Mouse (Mus musculus) gastrocnemius, postnatal 36 days (tissue): Measurements from ENCODE around the gene Abcc6. TPM values are rescaled to one million over a fixed set of nuclear protein-coding genes. Genes with fewer than 3 reads are reported as not detected.

Experiments used
- DNase-seq, 2 experiments: peaks; one replicate each; pipeline ENCODE4 v3.0.0; 2022
- intact Hi-C: fragments of 180-260 bp; cut with DNase I; formaldehyde crosslinking; loops from one replicate; pipeline ENCODE4 v1.15.1; 2025
- total RNA-seq, 2 experiments: library from RNA; stranded (reverse); gene quantifications; 2 replicates each; pipeline ENCODE4 v1.2.3; 2021

Abcc6 gene
- total RNA-seq, 2 experiments from 2014 or later: not detected

DNA sequence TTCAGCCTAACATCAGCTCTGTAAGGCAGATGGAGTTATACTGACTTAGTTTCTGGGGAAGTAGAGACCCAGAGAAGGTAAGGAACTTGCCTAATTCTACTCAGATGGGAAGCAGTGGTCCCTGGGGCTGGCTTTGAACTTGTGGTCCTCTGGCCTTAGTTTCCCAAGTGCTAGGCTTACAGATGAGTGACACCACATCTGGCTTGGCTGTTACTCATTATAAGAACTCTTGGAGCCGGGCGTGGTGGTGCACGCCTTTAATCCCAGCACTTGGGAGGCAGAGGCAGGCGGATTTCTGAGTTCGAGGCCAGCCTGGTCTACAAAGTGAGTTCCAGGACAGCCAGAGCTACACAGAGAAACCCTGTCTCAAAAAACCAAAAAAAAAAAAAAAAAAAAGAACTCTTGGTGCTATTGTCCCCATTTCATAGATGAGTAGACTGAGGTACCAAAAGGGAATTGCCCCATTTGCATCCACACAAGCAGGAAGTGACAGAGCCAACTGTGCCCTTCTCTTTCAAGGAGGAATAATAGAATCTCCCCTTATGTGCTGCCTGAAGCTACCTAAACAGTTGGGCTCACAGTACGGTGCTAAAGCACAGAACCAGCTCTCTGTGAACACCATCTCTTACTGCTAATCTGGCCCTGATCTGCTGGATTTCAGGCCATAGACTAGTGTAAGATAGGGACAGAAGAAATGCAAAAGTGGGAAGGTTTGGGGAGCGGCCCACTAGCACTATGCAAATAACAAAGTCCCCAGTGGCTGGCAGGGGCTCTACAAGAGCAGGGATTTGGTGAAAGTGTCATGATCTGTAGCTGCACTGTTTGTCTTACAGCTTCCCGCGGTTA lies 580 bp downstream of the Abcc6 start:
- DNase-seq: no peak
- intact Hi-C loops: no loop called here

DNA sequence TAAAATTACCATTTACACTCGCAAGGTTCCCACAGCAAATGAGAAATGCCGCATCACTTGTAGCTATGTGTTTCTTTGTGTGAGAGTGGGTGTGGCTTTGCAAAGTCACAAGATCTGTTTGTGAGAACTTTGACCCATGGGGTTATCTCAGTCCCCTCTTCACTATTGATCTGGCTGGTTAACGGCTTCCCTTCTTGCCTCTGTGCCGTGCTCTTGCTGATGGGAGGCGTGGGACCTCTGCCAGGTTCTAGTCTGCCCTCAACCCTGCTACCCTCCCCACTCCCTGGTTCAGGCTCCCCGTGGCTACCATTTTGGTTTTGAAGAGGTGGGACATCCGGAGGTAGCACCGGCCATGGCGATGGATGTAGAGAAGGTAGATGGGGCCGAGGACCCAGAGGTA lies 1.4 kb downstream of the Abcc6 start:
- intact Hi-C loops: no loop called here
- no peak for DNase-seq

DNA sequence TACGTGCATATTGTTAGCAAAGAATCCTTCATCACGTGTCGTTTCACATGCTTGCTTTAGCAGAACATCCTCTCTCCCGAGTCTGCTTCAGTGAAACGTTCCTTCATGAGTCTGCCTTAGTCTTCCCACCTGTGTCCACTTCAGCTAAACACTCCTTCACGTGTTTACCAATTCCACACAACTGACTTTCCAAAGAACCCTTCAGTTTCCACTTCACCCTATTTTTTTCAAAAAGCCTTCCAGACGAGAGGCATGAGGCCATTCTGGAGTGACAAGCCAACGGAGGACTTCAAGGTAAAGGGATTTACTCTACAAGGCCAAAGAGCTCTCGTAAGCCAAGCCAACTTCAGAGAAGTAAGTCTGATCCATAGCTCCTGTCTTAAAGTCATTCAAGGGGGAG lies 4.7 kb downstream of the Abcc6 start:
- no peak for DNase-seq
- intact Hi-C loops: no loop called here

DNA sequence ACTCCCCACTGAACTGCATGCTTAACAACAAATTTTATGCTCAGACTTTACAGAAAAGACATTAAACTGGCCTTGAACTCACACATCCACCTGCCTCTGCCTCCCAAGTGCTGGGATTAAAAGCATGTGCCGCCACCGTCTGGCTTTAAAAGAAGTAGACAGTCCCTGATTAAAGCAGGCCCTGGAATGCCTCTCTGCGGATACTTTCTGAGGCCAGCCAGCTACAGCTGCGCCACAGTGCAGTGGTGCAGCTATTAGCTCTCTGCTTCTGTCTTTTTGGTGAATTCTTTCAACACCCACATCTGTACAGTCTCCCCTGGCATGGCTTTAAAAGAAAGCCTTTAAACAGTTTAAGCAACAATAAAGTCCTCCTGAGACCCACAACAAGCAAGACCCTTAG lies 8.2 kb downstream of the Abcc6 start:
- no peak for DNase-seq
- intact Hi-C loops: no loop called here

DNA sequence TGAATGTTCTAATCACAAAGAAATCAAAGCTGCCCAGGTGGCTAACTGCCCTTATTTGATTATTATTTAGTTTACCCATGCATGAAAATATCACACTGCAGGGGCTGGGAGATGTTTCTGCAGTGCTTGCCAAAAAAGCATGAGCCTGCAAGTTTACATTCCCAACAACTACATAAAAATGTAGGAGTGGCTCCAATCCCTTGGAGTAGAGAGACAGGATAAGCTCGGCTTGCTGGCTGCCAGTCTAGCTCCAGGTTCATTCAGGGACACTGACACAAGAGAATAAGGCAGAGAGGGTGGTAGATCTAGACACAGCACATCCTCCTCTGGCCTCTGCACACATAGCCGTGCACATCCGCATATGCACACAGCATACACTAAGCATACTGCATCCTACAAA lies 10.5 kb downstream of the Abcc6 start:
- intact Hi-C loops: no loop called here
- DNase-seq: no peak

DNA sequence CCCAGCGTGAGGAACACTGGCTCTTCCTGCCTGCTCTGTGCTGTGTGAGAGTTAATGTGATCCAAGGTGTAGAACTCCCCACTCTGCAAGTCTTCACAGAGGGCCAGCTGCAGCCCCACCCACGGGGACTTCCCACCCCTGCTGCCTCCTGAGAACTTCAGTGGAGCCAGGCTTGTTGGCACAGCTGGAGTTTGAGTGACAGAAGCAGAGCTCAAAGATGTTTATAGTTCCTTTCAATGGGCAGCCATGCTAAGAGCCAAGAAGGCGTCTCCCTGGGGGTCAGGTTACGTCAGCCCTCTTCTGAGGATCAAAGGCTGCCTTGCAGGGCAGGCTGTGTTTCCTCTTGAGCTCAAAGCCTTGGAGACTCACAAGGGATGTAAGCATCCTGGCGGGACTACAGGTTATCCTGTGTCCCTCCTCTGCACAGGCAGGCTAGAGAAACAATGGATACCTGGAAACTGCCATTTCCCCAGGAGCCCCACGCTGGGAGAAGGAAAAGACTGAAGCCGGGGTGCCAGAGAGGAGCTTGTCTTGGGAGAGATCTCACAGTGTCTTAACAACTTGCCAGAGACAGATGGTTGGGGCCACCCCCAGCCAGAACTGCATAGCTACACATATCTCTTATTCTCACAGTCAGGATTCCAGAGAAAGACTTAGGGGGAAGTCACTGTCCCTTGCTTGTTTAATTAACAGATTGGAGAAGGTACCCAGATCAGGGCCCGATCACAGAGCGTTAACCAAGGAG lies 16.7 kb downstream of the Abcc6 start:
- peak; percentile 37 to 43 for DNase-seq
- intact Hi-C loops: no loop called here

DNA sequence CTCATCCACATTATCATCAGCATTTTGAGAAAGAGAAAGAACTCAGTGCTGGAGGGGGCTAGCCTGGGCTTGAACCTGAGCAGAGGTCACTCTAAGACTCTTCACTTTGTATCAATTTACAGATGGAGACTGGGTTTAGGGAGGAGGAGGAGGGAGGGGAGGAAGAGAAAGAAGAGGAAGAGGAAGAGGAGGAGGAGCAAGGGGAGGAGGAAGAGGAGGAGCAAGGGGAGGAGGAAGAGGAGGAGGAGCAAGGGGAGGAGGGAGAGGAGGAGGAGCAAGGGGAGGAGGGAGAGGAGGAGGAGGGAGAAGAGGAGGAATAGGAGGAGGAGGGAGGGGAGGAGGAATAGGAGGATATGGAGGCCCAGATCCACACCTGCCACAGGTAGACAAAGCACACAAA lies 18.0 kb downstream of the Abcc6 start:
- intact Hi-C loops: no loop called here
- no peak for DNase-seq

DNA sequence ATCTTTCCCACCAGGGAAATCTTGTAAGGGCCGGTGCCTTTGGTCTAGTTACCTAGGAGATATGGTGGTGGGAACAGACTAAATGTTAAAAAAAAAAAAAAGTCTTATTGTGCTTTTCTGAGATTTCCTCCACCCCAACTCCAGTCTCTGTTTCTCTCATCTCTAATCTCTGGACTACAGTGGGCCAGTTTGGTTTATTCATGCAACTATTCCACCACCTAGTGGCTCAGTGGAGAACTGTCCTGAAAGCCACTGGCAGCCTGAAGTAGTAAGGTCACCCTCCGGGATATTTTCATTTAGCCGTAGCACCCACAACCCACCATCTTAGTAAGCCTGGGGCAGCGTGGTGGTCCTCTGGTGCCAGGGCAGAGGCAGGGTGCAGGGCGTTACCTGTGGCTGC lies 20.5 kb downstream of the Abcc6 start:
- intact Hi-C loops: loop anchor here (2.0 to 5.0 kb wide), 2 partner anchors 69 to 137 kb away; partner anchors contain the start of gene Kdelr1
- DNase-seq: peak; percentile 29 to 39

DNA sequence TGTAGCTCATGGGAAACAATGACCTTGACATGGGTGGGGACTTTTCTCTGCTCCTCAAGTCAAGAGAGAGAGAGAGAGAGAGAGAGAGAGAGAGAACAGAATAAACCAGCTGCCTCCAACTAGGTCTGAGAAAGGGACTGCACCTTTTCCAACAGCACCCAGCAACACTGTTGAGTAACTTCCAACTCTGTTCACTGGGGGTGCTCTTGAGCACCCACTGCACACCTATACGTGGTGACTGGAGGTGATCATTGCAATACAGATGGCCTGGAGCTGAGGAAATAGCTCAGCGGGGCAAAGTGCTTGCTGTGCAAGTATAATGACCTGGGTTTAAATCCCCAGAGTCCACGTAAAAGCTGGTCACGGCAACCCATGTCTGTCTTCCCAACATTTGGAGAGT lies 27.4 kb downstream of the Abcc6 start:
- intact Hi-C loops: no loop called here

DNA sequence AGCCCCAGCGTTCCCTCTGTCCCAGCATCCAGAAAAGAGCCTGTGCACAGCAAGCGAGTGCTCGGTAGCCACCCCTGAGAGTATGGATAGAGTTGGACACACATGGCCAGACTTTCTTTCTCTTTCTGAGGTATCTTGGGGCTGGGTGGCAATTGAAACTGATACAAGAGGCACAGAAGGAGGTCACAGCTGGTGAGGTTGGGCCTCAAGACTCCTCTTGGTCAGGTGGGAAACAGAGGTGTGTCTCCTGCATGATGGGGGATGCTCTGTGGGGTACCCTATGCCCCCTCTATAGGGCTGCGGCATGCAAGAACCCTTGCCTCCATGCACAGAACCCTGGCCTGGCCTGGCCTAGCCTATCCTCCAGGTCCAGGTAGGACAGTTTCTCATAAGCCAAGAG lies 29.5 kb downstream of the Abcc6 start:
- intact Hi-C loops: no loop called here

More for the DNA sequence above, 27.4 kb downstream of the Abcc6 start:
- DNase-seq: no peak

DNA sequence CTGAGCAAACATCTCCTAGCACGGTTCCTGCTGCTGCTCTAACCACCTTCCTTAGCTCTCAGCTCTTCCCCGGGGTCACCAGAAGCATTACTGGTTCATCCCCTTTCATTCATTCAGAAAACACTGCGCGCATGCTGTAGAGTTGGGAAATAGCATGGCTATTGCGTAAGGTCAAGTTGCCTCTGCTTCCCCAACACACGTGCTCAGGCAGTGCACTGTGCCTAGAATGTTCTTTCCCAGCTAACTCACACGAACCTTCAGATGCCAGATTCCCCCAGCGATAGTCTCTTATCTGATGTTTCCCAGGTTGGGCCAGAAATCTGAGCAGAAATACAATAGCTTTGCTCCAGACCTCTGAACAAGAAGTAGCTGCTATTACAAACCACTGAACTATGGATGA lies 37.6 kb downstream of the Abcc6 start:
- DNase-seq: no peak
- intact Hi-C loops: no loop called here

More for the DNA sequence above, 29.5 kb downstream of the Abcc6 start:
- no peak for DNase-seq

DNA sequence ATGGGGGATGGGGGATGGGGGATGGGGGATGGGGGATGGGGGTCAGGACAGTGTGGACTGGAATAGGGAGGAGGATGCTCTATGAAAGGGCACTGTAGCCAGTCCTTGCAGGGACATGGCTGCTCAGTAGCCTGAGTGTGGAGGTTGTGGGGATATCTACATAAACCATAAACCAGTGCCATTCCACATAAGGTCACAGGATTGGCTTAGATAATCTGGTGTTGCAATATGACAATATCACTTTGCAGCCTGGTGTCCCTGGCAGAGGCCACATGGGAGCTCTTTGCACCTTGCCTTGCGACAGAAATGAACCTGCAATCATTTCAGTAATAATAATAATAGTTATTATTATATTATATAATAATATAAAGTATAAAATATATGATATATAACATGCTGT lies 41.8 kb downstream of the Abcc6 start:
- DNase-seq: no peak
- intact Hi-C loops: loop anchor here (10.0 kb wide), 1 partner anchor 224 kb away; no protein-coding TSS in a partner anchor

DNA sequence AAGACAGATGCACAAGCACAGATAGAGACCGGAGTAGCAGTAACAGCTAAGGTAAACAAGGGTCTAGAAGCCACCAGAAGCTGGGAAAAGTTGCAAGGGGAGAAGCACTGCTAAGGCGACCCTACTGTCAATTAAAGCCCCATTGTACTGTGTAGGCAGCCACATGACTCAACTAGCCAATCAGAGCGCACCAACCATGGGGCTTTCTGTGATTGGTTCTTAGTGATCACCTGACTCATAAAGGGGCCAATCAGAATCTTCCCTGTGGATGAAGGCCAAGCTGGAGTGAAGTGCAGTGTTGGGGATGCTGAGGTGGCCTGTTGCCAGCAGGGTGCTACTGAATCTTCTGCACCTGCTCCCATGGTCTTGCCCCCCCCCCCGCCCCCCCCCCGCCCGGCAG lies 43.2 kb downstream of the Abcc6 start:
- intact Hi-C loops: loop anchor here (10.0 kb wide), 1 partner anchor 222 kb away; no protein-coding TSS in a partner anchor
- no peak for DNase-seq

DNA sequence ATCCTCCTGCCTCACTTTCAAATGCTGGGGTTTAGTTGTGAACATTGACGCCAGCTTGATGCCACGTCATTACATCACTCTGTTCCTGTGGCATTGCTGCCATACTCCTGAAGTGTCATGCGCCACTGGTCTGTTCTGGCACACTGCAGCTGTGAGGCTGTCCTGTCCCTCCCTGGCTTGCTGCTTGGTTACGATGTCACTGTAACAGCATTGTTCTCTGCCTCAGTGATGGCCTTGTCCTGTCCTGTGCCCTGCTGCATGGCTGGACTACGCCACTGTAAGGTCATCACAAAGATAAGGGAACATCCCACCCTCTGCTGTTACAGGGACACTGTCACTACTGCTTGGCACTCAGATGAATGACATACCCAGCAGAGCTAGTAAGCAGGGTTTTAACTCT lies 48.5 kb downstream of the Abcc6 start:
- no peak for DNase-seq
- intact Hi-C loops: loop anchor here (10.0 kb wide), 1 partner anchor 217 kb away; no protein-coding TSS in a partner anchor

DNA sequence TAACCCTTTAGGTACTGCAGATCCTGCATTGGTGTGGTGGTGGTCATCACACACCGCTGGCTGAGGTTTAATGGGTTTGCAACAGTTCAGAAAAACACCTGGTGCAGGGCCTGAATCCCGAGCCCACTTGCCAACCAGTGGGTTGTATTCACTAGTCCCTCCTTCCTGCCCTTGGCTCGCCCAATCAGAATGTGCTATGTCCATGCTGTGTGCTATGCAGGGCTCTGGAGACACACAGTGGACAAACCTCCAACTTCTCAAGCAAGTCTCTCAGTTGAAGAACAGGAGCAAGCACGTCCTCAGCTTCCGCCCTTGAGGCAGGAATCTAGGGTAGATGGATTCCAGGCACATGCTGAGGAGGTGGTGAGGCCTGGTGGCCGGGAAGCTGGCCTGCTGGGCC lies 55.6 kb downstream of the Abcc6 start:
- intact Hi-C loops: no loop called here
- DNase-seq: no peak

DNA sequence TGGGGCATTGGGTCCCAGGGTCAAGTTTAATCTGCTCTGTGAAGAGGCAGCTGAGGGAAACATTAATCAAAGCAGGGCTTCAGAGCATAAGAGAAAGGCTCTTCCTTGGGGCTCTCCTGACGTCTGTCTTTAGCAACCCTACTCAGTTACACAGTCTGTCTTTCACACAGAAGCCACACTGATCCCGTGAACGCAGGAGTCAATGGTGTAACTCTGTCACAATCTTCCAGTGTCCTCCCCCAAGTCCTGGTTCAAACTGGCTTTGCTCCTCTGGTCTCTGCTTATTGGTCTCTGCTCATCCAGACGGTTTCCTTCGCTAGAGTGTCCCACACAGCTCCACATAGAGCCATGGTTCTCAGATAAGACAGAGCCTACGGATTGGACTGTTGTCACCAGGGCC lies 56.0 kb downstream of the Abcc6 start:
- intact Hi-C loops: no loop called here

DNA sequence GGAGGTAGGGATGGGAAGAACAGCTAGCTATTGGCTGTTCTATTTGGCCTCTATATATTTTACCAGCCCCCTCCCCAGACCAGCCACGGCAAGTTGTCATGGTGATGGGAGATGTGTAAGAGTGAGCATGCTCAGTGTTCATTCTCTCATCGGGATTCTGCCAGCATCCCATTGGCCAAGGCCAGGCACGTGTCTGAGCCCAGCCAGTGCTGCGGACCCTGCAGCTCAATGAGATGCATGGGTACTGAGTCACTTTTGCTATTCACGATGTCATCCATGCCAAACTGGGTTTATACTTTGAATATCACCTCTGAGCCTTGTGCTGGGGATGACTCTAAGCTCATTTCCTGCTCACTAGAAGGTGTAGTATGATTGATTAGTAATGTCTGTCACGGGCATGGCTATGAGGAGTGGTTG lies 56.8 kb downstream of the Abcc6 start:
- intact Hi-C loops: no loop called here
- DNase-seq: no peak

More for the DNA sequence above, 56.0 kb downstream of the Abcc6 start:
- DNase-seq: no peak

DNA sequence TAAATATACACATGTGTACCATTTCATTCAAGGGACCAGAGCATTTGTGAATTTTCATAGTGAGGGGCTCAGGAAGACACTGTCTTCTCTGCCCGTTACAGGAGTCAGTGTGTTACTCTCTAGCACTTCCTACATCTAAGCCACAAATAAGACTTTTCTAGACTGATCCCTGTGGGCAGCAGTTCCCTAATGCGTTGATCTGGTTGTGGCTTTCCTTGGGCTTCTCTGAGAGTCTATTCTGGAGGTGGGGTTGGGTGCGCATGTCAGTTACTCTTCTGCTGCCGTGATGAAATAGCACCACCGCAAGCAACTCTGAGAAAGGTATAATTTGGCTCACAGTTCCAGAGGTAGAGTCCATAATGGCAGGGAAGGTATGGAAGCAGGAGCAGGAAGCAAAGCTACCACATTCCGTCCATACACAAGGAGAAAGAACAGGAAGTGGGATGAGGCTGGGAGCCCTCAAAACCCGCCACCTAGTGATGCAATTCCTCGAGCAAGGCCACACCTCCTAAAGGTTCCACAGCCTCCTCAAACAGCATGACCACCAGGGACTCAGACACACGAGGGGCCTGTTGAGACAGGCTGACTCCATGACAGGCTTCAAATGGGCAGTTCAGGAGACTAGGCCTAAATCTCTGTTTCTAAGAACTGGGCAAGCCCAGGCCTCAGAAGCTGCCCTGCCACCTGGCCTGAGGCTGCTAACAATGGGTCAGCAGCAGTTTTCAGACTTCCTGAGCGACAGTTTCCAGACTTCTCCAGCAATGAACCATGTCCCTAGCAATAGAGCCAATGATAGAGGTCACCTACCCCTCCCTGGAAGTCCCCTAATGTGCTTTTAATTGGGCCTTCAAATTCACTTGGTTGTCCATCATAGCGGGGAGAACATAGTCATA lies 58.0 kb downstream of the Abcc6 start:
- intact Hi-C loops: no loop called here
- no peak for DNase-seq

DNA sequence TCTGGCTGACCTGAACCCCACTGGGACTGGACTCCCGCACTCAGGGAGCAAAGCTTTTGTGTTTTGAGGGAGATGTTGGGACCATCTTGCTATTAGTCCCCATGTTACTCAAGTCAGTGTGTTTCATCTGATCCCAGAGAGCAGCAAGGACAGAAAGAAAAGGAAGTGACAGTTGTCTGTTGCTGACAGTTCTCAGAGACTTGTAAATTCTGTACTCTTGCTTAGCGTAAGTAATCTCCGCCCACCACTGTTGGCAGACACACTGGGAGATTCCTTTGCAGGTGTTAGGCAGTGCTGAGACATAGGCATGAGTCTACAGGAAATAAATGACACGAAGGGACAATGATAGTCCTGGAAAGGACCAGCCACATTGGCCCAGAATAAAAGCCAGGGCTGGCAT lies 73.5 kb downstream of the Abcc6 start:
- intact Hi-C loops: no loop called here
- DNase-seq: no peak

DNA sequence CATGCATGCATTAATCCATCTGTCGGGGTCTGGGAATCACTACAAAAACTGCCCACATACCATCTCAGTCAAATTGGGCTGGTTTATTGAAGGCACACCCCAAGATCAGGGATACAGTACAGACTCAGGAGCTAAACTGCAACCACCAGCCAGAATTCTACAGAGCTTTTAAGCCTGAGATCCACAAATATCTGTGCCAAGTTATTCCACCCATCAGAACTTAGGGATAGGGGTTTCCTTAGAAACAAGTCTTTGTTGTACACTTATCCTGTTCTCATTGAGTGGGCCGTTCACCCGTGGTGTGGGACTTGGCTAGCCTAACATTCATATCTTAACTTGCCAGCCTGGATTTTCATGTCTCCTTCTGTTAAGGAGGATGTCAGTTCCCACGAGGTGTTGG lies 81.0 kb downstream of the Abcc6 start:
- no peak for DNase-seq
- intact Hi-C loops: loop anchor here (10.0 kb wide), 1 partner anchor 276 kb away; no protein-coding TSS in a partner anchor
